Mouse (Mus musculus) heart, adult 8-10 months (tissue): ENCODE data around the gene Col7a1. TPM values are rescaled to one million over a fixed set of nuclear protein-coding genes. Genes with fewer than 3 reads are reported as not detected.
A peak's percentile ranks its signal among the peaks of the same experiment; 100 is the strongest.

Source experiments
- DNase-seq: peaks from one replicate; pipeline ENCODE4 v3.0.0; 2022; ENCODE audit warnings: low spot score
- total RNA-seq, 4 experiments: library from RNA; stranded (reverse); gene quantifications; 2 replicates each; pipeline ENCODE4 v1.2.4; 2022

Gene Col7a1
- under 1 TPM; 0.31 to 0.49 (median 0.32) TPM for total RNA-seq

DNA sequence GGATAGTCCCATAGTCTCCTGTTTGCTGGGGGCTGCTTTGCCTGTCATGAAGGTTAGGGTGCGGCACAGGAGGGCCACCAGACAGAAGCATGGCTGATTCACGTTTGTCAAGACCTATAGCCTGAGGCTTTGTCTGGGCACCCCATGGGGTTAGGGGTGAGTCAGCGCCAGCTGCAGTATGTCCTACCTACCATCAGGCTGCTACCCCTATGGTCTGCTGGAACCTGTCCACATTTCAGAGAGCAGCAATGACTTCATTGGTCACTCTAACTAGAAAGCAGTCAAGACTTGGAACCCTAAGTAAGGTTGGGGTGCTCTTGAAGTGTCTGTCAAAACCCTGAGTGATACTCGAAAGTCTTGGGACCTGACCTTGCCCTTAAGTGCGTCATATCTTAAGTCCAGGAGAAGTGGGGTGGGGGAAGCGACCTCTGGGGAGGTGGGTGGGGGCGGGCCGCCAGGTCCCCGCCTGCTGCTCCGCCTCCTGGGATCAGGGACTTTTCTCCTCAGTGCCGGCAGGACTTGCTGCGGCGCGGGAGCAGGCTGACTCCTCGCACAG lies at the start of gene Col7a1:
Col7a1 (plus strand) TSS at position 506 of the 556 bp plus-strand sequence.
- no peak for DNase-seq

DNA sequence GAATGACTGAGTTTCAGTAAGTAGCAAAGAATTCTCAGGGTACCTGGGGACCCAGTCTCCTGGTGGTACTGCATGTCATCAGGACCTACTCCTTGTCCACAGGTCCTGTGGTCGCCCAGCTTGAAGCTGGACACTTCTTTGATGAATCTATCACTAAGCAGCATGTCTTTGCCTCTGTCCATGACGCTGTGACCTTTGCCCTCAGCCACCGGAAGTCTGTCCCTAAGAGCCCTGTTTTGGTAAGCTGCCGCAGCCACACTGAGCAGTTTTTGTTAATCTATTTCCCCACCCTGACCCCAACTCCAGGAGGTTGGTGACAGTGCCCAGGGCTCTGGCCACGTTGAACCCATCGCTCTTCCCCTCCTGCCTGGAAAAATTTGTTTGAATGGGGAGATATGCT lies 41.1 kb upstream of the Col7a1 start:
- no peak for DNase-seq

DNA sequence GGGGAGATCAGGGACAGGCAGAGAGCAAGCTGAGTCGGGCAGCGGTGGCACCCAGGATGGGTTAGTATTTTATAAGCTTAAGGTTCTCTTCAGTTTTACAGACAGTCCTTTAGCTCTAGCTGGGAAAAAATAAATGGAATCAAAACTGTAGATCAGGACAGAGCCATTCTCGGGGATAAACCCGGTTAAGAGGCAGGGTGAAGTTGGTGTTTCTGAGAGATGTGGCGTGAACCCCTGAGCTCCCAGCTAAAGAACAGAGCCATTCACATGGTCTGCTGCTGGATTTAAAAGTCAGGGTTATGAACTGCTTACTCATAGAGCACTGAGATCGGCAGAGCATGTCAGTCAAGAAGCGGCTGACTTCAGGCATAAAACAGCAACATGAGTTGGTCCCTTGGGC lies 40.2 kb upstream of the Col7a1 start:
- no peak for DNase-seq

DNA sequence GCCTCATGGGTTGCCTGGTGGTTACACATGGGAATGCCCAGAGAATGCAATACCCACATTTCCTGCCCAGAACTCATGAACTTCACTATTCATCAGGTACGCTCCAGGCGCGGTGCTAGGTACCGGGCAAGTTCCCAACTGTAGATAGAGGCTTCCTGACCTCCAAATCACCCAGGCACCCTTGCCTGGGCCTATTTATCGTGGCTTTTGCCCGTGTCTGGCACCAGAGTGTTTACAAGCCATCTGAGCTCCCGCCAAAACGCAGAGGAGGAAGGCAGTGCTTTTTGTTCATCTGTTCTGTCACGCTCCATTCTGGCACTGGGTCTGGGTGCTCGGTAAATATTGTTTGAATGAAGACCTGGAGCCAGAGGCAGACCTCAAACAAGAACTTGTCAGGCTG lies 39.8 kb upstream of the Col7a1 start:
- DNase-seq = no peak

DNA sequence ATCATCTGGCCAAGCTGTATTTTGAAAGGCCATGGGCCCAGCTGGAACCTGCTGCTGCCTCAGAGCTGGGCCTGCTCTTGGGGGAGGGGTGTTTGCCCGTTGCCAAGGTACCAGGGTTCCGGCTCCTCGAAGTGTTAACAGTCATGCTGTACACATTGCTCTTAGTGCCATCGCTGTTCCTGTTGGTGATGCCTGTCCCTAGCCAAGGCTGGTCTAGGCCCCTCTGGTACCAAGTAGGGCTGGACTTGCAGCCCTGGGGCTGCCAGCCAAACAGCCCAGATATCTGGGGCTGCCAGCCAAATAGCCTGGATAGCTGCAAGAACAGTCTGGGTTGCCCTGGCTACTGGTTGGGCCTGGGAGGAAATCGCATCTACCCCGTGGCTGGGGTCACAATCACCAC lies 38.9 kb upstream of the Col7a1 start, which contains the start of gene Tmem89:
Tmem89 (plus strand) TSS at position 129 of the 400 bp plus-strand sequence.
- peak; percentile 52 for DNase-seq

DNA sequence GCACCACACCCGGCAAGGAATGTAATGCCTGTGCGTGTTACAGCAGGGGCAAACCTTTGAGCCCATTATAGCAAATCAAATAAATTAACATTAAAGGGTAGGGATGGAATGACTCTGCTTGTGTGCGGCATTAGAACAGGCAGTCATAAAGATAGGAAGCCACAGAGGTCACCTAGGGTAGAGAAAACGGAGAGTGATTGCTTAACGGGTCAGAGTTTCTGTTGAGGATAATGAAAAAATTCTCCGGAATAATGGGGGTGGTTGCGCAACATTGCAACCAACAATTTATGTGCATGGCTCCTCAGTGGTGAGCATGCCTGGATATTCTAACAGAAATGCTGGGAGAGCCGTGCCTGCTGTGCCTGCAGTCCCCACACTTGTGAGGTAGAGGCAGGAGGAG lies 27.5 kb upstream of the Col7a1 start:
- no peak for DNase-seq

DNA sequence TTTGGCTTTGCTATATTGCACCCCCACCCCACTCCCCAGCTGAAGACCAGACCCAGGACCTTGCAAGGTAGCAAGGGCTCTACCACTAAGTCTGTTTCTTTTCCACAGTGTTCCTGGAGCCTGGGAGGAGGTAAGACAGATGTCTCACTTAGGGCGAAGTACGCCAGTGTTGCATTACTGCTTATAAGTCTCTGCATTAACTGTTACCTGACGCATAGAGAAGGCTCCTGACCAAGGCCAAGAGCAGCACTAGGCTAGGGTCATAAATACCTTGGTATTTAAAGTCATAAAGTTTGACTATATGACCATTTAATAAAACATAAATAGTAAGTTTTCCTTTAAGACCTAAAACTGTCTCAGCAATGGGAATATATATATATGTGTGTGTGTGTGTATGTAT lies 25.0 kb upstream of the Col7a1 start:
- DNase-seq = no peak

DNA sequence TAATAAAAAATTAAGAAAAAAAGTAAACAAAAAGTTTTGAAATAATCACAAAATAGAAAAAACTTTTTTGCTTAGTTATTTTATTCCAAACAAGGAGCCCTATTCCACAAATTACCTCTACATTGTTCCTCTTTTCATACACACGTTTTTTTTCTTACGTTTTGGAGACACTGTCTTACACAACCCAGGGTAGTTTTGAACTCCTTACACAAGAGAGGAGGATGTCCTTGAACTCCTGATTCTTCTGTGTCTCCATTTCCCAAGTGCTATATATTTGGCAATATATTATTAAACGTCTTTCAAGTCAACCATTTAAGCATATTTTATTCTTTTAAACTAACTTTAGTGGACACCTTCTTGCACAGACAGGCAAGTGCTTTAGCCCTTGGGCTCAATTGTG lies 17.4 kb upstream of the Col7a1 start:
- no peak for DNase-seq

DNA sequence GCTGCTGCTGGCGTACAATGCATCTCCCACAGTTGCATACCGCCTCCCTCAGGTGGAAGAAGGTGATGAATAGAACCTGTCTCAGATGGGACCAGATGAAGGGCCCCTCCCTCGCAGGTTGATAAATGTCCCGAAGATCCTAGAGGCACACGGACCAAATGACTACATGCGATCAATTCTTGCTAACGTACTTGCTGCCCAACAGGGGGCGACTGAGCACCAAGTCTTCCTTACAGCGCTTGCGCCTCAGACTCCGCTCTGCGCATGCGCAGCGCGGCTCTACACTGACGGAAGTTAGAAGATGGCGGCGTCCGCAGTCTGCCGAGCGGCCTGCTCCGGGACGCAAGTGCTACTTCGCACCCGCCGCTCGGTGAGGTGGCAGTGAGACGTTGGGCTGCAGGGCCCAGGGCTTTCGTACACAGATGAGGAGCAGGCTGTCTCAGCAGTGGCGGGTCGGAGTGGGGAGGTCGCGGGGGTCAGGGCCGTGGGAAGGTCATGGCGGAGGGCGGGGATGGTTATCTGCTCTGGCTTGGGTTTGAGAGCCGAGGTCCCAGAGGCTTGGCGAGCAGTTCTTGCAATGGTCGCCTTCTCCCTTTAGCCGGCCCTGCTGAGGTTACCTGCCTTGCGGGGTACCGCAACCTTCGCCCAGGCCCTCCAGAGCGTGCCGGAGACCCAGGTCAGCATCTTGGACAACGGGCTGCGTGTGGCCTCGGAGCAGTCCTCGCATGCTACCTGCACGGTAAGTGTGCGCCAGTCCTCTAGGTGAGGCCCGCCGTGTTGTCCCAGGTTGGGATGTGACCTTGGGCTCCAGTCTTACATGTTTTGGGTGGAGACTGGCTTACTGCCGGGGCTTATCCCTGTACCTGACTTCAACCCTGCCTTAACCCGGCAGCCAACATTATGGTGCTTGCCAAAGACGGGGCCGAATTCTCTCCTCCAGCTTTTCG lies 16.7 kb upstream of the Col7a1 start, which contains the start of gene Uqcrc1:
Uqcrc1 (plus strand) TSS at position 216 of the 947 bp plus-strand sequence.
- DNase-seq = peak; percentile 90

DNA sequence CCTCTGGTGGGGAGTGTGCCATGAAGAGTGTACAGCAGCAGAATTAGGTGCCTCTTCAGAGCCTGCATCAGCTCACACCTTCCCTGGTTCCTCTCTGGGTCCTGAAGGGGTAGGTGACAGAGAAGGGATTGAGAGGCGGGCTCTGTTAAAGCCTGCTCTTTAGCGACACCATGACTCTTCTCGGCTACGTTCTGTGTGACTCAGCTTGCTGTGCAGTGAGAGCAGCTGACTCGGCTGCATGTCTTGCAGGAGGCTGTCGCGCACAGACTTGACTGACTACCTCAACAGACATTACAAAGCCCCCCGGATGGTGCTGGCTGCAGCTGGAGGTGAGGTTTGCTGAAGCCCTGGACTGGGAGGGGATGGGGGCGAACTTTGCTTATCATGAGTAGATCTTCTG lies 8.3 kb upstream of the Col7a1 start:
- no peak for DNase-seq

DNA sequence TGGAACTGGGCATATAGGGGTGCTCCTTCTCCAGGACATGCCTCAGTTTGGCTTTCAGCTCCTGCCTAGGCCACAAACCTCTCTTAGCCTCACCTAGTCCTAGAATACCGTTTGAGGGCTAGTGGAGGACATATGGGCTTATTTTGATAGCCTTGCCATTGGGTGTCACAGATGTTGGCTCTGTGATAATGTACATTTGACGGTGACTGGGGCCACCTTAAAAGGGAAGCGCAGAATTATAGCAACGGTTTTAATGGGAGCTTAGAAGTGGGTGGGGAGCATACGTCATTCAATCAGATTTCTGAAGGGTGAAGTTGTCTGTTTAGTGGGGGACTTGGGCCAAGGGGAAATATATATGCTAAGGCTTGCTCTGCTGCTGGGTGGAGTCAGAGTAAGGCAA lies 7.8 kb upstream of the Col7a1 start:
- DNase-seq = no peak

DNA sequence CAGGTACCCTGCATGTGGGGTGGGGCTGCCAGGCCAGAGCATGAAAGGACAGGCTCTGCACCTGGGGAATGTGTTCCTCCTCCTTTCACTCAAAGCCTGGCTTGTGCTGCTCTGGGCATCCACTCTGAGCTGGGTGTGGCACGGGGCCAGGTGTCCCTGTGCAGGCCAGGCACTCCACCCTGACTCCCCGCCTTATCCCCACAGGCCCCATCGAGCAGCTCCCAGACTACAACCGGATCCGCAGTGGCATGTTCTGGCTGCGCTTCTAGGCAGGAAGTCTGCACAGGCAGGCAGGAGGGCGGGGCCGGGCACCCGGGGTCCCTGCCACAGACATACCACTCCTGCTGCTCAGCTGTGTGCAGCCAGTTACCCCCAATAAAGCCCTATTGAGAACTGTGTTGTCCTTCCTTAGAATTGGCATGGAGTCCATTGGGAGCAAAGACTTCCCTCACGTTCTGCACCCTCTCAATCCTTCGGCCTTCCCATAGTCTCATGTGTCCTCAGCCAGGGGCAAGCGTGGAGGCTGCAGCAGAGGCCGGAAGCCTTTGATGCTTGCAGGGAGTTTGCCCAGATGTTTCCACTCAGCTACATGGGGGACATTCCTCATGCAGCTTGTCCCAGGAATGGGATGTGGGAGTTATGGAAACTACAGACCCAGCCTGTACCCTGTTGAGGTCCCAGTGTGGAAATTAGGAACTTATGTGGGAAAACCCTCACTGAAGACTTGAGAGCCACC lies 4.0 kb upstream of the Col7a1 start:
- DNase-seq = no peak

DNA sequence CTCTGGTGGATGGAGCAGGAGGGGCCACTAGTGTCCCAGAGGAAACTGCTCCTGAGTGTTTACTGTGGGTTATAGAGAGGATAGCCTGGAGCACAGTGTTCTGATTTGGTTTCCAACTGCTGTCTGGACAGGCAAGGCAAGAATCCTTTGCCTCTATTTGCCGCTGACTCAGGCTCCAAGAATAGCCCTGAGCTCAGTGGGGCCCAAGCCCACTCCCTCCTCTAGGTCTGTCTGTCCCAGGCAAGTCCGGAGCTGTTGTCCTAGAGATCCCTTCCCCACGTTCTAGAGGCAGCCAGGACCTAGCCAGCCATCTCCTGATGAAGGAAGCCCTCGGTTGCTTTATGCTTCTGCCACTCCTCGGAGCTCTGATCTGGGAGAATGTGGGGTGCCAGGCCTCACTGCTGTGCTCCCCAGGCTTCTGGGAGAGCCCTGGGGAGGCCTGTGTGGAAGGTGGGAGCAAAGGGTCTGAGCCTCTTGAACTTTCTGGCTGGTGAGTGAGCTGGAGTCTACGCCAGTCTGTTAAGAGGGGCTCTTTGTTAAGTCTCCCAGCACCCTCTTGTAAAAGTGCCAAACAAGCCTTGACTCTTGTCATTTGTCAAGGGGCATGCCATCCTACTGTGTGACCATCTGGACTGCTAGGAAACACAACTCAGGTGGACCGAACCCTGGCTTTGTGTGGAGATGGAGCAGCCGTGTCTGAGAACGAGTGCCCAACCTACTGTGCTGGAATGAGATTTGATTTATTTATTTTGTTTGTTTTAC lies 3.2 kb upstream of the Col7a1 start:
- peak; percentile 16 for DNase-seq

DNA sequence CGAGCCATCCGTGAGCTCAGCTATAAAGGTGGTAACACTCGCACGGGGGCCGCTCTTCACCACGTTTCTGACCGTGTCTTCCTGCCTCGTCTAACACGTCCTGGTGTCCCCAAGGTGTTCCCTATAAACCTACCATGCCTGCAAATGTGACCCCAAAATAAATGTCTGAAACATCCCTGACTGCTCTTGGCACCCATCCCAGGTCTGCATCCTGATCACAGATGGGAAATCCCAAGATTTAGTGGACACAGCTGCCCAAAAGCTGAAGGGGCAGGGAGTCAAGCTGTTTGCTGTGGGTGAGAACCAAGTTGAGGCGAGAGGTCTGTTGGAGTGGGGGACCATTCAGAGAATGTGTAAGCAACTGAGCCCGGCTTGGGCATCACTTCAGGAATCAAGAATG lies 1.9 kb downstream of the Col7a1 start:
- no peak for DNase-seq

DNA sequence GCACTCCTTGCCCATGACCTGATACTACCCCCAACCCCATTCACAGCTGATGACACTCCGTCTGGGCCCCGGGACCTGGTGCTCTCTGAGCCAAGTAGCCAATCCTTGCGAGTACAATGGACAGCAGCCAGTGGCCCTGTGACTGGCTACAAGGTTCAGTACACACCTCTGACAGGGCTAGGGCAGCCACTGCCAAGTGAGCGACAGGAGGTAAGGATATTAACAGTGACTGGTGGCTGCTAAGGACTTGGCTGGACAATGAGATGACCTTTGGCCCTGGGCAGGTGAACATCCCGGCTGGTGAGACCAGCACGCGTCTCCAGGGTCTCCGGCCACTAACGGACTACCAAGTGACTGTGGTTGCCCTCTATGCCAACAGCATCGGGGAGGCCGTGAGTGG lies 2.5 kb downstream of the Col7a1 start:
- DNase-seq = no peak

DNA sequence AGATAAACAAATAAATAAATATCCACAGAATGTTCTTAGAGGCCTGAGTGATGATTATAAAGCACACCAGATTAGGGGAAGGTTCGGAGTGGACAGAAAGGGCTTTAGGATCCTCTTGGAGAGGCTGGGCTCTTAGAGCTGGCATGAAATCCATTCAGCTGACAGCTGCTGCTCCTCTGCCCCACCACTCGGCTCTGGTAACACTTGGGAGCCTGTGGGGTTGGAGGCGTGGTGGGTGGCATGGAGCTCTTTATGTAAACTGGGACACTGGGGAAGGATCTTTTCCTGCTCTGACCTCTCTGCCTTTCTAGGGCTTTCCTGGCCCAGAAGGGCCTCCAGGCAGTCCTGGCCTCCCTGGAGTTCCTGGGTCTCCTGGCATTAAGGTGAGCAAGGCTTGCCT lies 10.2 kb downstream of the Col7a1 start:
- DNase-seq = no peak

DNA sequence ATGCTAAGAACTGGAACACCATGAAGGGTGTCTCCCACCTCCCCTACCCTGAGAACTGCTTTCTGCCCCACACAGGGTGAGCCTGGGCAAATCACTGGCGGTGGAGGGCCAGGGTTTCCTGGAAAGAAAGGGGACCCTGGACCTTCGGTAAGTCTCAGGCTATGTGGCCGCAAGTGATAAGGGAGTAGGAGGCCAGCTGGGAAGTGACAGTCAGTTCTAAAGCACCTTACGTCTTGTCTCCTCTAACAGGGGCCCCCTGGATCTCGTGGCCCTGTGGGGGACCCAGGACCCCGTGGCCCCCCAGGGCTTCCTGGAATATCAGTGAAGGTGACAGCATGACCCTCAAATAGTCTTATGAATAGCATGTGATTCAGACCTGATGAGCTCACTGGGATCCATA lies 11.0 kb downstream of the Col7a1 start:
- no peak for DNase-seq

DNA sequence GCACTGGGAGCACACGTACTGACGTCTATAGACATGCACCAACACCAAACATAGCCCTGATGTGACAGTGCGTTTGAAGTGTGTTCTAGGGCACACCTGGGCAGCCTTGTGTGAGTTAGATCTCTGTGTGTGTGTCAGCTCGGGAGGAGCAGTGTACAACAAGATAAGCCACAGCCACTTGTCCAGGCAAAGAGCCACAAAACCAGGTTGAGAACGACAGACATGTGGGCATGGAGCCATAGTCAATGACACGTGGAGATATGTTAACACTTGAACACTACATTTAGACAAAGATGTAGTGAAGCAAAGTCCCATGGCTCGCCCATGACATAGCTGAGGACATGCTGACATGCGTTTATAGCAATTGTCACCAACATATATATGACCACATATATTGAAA lies 17.2 kb downstream of the Col7a1 start:
- no peak for DNase-seq

DNA sequence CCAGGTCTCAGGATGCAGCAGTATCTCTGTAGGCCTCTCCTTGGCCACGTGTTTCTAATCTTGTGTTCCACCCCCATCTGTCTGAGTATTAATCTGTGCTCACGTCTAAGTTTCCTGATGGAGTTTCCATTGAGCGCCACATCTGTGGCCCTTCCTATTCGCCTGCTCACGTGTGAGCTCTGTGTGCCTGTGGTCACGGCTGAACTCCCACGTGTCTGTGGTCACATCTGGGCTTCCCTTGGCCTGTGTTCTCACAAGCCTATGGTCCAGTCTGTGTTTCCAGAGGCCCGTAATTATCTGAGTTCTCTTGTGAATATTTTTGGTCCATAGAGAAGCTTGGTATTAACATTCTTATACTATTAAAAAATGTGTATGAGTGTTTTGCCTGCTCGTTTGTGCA lies 23.1 kb downstream of the Col7a1 start:
- DNase-seq = no peak

DNA sequence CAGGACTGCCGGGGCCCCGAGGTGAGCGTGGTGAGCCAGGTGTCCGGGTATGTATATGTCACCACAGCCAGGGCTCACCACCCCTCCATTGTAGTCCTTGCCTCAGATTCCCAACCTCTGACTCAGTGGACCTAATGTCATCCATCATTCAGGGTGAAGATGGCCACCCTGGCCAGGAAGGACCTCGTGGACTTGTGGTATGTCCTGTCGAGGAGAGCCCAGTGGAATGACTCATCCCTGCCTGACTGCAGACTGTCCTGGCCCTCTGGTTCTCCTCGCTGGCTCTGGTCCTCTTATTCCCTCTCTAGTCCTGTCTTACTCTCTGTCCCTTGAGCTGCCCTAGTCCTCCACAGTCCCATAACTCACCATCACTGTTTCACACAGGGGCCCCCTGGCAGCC lies 24.6 kb downstream of the Col7a1 start:
- no peak for DNase-seq

DNA sequence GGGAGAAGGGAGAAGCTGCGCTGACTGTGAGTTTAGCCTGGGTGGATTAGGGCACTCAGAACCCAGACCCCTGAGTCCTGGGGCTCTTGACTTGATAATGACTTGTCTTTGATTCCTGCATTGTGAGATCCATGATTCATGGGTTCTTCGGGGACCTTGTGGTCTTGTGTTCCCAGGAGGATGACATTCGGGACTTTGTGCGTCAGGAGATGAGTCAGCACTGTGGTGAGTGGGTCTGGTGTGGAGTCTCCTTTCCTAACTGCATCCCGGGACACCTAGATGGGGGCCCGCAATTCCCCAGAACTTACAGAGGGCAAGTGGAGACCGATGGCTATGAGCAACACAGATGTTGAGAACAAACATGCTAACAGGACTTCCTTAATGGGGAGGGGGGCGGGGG lies 29.1 kb downstream of the Col7a1 start:
- DNase-seq = no peak

DNA sequence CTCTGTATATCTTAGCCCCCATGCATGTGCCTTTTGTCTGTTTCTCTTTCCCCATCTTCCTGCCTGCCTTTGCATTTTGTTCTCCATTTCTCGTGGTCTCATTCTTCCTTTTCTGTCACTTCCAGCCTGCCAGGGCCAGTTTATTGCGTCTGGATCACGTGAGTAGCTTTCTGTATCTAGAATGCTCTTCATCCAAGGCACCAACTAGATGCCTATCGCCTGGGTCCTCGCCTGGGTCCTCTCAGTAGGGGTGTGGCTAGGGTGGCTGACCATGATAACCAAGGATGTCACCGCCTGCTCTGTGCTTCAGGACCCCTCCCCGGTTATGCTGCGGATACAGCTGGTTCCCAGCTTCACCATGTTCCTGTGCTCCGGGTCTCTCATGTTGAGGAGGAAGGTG lies 29.8 kb downstream of the Col7a1 start:
- no peak for DNase-seq
